Comparison of ENCODE assay signal across 24 mouse cellular contexts in genomic region chr10:99243907-99244489, GRCm38 (mm10). TPM values are rescaled to one million over a fixed set of nuclear protein-coding genes. Genes with fewer than 3 reads are reported as not detected.
A peak's percentile ranks its signal among the peaks of the same experiment; 100 is the strongest.
DNase-seq lines count a peak whose midpoint lies in the region; ATAC-seq and TF ChIP-seq lines count a peak whose summit lies in the region.
"Had no signal": no experiment of that assay in that cellular context is flagged by ENCODE, and none has a peak within 500 bp of the region (broad histone marks: within the 10 kb centered on the region; RNA-seq: fewer than 3 reads in every experiment).

No protein-coding gene starts in this region.

- no peaks in the 10 kb centered on the region for H3K36me3 ChIP-seq in lung, embryonic 15.5 days
- H3K36me3 ChIP-seq in intestine, embryonic 15.5 days: no peaks in the 10 kb centered on the region
- H3K36me3 ChIP-seq in small intestine, adult 2 months (ENCODE audit: control insufficient read depth, insufficient read depth, low read length): no peaks in the 10 kb centered on the region
- H3K36me3 ChIP-seq: heart, embryonic 15.5 days; kidney, embryonic 15.5 days; limb, embryonic 13.5 days; liver, embryonic 12.5 days; midbrain, embryonic 10.5 days; midbrain, embryonic 15.5 days had no signal

- no peak for TF ChIP-seq CTCF in embryonic fibroblast, embryonic 13.5 days (IDR thresholded peaks at IDR 0.05; ENCODE audit: borderline replicate concordance, insufficient read depth, low read length)
- TF ChIP-seq CTCF in small intestine, adult 2 months (IDR thresholded peaks at IDR 0.05; ENCODE audit: extremely low read depth, insufficient read length, insufficient replicate concordance, low read depth, low read length): no peak

- no peak overlapping the region for H3K4me2 ChIP-seq in lung, embryonic 15.5 days
- H3K4me2 ChIP-seq in intestine, embryonic 15.5 days (replicated peaks): no peak overlapping the region
- H3K4me2 ChIP-seq: forebrain, embryonic 13.5 days; heart, embryonic 15.5 days; kidney, embryonic 15.5 days; limb, embryonic 13.5 days; liver, embryonic 12.5 days; midbrain, embryonic 15.5 days had no signal

- peaks cover 41% of the 10 kb centered on the region for H3K4me1 ChIP-seq in lung, embryonic 15.5 days
- peaks cover 18% of the 10 kb centered on the region for H3K4me1 ChIP-seq in embryonic fibroblast, embryonic 13.5 days (ENCODE audit: control insufficient read depth, insufficient read depth, low read length)
- H3K4me1 ChIP-seq in intestine, embryonic 15.5 days (replicated peaks): peaks cover 3% of the 10 kb centered on the region
- H3K4me1 ChIP-seq in small intestine, adult 2 months (ENCODE audit: control insufficient read depth, insufficient read depth, insufficient read length, low read length): peaks cover 13% of the 10 kb centered on the region; the same call in 1 of the 2 replicates
- H3K4me1 ChIP-seq: midbrain, embryonic 15.5 days had no signal

- H3K4me3 ChIP-seq in lung, embryonic 15.5 days: no peak overlapping the region
- H3K4me3 ChIP-seq in embryonic fibroblast, embryonic 13.5 days (ENCODE audit: insufficient read depth, low read length): no peak overlapping the region
- no peak overlapping the region for H3K4me3 ChIP-seq in intestine, embryonic 15.5 days (replicated peaks)
- no peak overlapping the region for H3K4me3 ChIP-seq in small intestine, adult 2 months (ENCODE audit: low read depth, low read length)
- H3K4me3 ChIP-seq: forebrain, embryonic 13.5 days; heart, embryonic 15.5 days; kidney, embryonic 15.5 days; layer of hippocampus, adult 2 months; left cerebral cortex, adult 2 months; limb, embryonic 13.5 days; liver, embryonic 12.5 days; midbrain, embryonic 10.5 days; midbrain, embryonic 15.5 days had no signal

- TF ChIP-seq POLR2A in embryonic fibroblast, embryonic 13.5 days (IDR thresholded peaks at IDR 0.05; ENCODE audit: low read depth, low read length): no peak
- no peak for TF ChIP-seq POLR2A in small intestine, adult 2 months (IDR thresholded peaks at IDR 0.05; ENCODE audit: low read depth, low read length)

- no peak for ATAC-seq in lung, embryonic 15.5 days (ENCODE audit: borderline replicate concordance, extremely low read depth, low FRiP score, low TSS enrichment)
- peak; percentile 86 for ATAC-seq in intestine, embryonic 15.5 days
- ATAC-seq: forebrain, embryonic 13.5 days; hindbrain, embryonic 16.5 days; liver, embryonic 12.5 days; midbrain, embryonic 15.5 days had no signal

- H3K9me3 ChIP-seq in lung, embryonic 15.5 days: no peaks in the 10 kb centered on the region
- H3K9me3 ChIP-seq in intestine, embryonic 15.5 days: no peaks in the 10 kb centered on the region
- H3K9me3 ChIP-seq: forebrain, embryonic 13.5 days; heart, embryonic 15.5 days; kidney, embryonic 15.5 days; limb, embryonic 13.5 days; liver, embryonic 12.5 days; midbrain, embryonic 10.5 days; midbrain, embryonic 15.5 days had no signal

- WGBS in lung, embryonic 15.5 days: 40% methylated on average over 5 of the region's 5 CpGs
- 44% methylated on average over 5 of the region's 5 CpGs for WGBS in intestine, embryonic 15.5 days
- 30% methylated on average over 5 of the region's 5 CpGs for WGBS in small intestine, adult 2 months

- H3K9ac ChIP-seq in lung, embryonic 15.5 days: no peak overlapping the region
- H3K9ac ChIP-seq in intestine, embryonic 15.5 days: no peak overlapping the region
- H3K9ac ChIP-seq: forebrain, embryonic 13.5 days; heart, embryonic 15.5 days; kidney, embryonic 15.5 days; limb, embryonic 13.5 days; liver, embryonic 12.5 days; midbrain, embryonic 15.5 days had no signal

- DNase-seq in lung, postnatal 10 days: no peak
- DNase-seq in cerebellum, postnatal 25 days: no peak
- DNase-seq: adrenal gland, adult 8-10 months; B cell, adult 2 months; cerebellum, adult 8-10 months; gastrocnemius, postnatal 10 days; kidney, adult 11 months; kidney, postnatal 36 days; right cerebral cortex, adult 18-20 months had no signal

- peak overlapping the region; percentile 53 for H3K27ac ChIP-seq in lung, embryonic 15.5 days
- H3K27ac ChIP-seq in embryonic fibroblast, embryonic 13.5 days (ENCODE audit: insufficient read depth, low read length): peak overlapping the region; percentile 92
- H3K27ac ChIP-seq in intestine, embryonic 15.5 days: peak overlapping the region; percentile 60
- H3K27ac ChIP-seq in small intestine, adult 2 months (ENCODE audit: insufficient read depth, low read depth, low read length): peak overlapping the region; percentile 71
- H3K27ac ChIP-seq: forebrain, embryonic 13.5 days; heart, embryonic 15.5 days; layer of hippocampus, adult 2 months; left cerebral cortex, adult 2 months; limb, embryonic 13.5 days; liver, embryonic 12.5 days; midbrain, embryonic 10.5 days; midbrain, embryonic 15.5 days had no signal

- H3K27me3 ChIP-seq in lung, embryonic 15.5 days: no peaks in the 10 kb centered on the region
- no peaks in the 10 kb centered on the region for H3K27me3 ChIP-seq in intestine, embryonic 15.5 days (replicated peaks)
- no peaks in the 10 kb centered on the region for H3K27me3 ChIP-seq in small intestine, adult 2 months (ENCODE audit: control insufficient read depth, insufficient read depth, low read length)
- H3K27me3 ChIP-seq: CH12.LX; forebrain, embryonic 13.5 days; heart, embryonic 15.5 days; kidney, embryonic 15.5 days; limb, embryonic 13.5 days; liver, embryonic 12.5 days; midbrain, embryonic 15.5 days had no signal

RNA-seq across cellular contexts. Expression of gene Dusp6, which starts 19.0 kb away (rescaled TPM):
- polyA plus RNA-seq in lung, embryonic 15.5 days (2015; fragmentation: Nextera tagmentation; extraction: Ambion mirVana): 72.1 and 73.6 TPM in 2 replicates
- polyA plus RNA-seq in embryonic fibroblast, embryonic 13.5 days (2011; ENCODE audit: insufficient read length, low read depth, missing spikeins): 23.2 and 41.3 TPM in 2 replicates
- 33.5 and 38.1 TPM in 2 replicates for polyA plus RNA-seq in intestine, embryonic 15.5 days (2015; fragmentation: Nextera tagmentation; extraction: Ambion mirVana)
- polyA plus RNA-seq in small intestine, adult 2 months (2012; rRNA removed): 28.7 and 98.8 TPM in 2 replicates
